Mouse (Mus musculus) cortical plate, adult 2 months (tissue): ENCODE measurements around the gene Omp. TPM values are rescaled to one million over a fixed set of nuclear protein-coding genes. Genes with fewer than 3 reads are reported as not detected.

Experiments used
- H3K27ac ChIP-seq: fragments of 200-500 bp; 2 replicates; pipeline ENCODE4 v1.5.1; 2012; ENCODE audit warnings: low read length, control low read depth, inconsistent platforms; ENCODE audit not compliant: insufficient read depth
- H3K4me1 ChIP-seq: fragments of 200-500 bp; 2 replicates; pipeline ENCODE4 v1.6.1; 2011; ENCODE audit warnings: low read length; ENCODE audit not compliant: control insufficient read depth, insufficient read depth
- H3K4me3 ChIP-seq: fragments of 200-500 bp; 2 replicates; pipeline ENCODE4 v1.5.1; 2011; ENCODE audit warnings: mild to moderate bottlenecking, low read length, control low read depth; ENCODE audit not compliant: insufficient read depth
- CTCF ChIP-seq: fragments of 200-500 bp; IDR thresholded peaks from 2 replicates; pipeline ENCODE4 v1.5.1; 2011; ENCODE audit warnings: mild to moderate bottlenecking, control low read depth, low read length; ENCODE audit not compliant: insufficient read depth; ENCODE audit errors: extremely low read depth
- POLR2A ChIP-seq: fragments of 200-500 bp; IDR thresholded peaks from 2 replicates; pipeline ENCODE4 v1.6.1; 2011; ENCODE audit warnings: mild to moderate bottlenecking, low read length, control low read depth; ENCODE audit not compliant: insufficient read depth; ENCODE audit errors: extremely low read depth
- polyA plus RNA-seq: library from polyadenylated mRNA; depleted of rRNA; stranded (reverse); fragments of >200 nt; gene quantifications from 2 replicates; pipeline ENCODE4 v1.2.3, GENCODE M21; 2012

Gene Omp
- polyA plus RNA-seq, 1 experiment, result 0.33 TPM

- no peaks in the 10 kb centered on the region for H3K4me1 ChIP-seq
- no peak overlapping the region for H3K4me3 ChIP-seq
- TF ChIP-seq CTCF, result no peak
- no peak for TF ChIP-seq POLR2A
- no peak overlapping the region for H3K27ac ChIP-seq
These were observed 23.6 kb downstream of the Omp start for GRCm38 (mm10) chr7:98121673-98122072.

GRCm38 (mm10) chr7:98121241-98121640 lies 24.1 kb downstream of the Omp start:
- H3K4me3 ChIP-seq, result no peak overlapping the region
- no peak for TF ChIP-seq POLR2A
- no peaks in the 10 kb centered on the region for H3K4me1 ChIP-seq
- H3K27ac ChIP-seq, result no peak overlapping the region

- Histone ChIP-seq H3K4me1 (no peaks in the 10 kb centered on the region), H3K27ac (no peak overlapping the region), H3K4me3 (0 out of 2 replicates have a peak overlapping the region, but pooled peaks have one; percentile 1)
- TF ChIP-seq CTCF, result peak; percentile 94
- TF ChIP-seq POLR2A, result no peak
These were observed 25.0 kb downstream of the Omp start for GRCm38 (mm10) chr7:98120325-98120724.

GRCm38 (mm10) chr7:98119961-98120232 lies 25.4 kb downstream of the Omp start:
- H3K4me3 ChIP-seq, result no peak overlapping the region

GRCm38 (mm10) chr7:98119179-98119960 lies 25.9 kb downstream of the Omp start, which contains the start of gene Myo7a:
Myo7a (minus strand) TSS chr7:98119524.
- TF ChIP-seq POLR2A (no peak), CTCF (no peak)
- no peak within 1 kb of the TSS for H3K27ac ChIP-seq
- H3K4me3 ChIP-seq, result 0 out of 2 replicates have a peak within 1 kb of the TSS, but pooled peaks have one; percentile 1
- H3K4me1 ChIP-seq, result no peaks in the 10 kb centered on the region

More at GRCm38 (mm10) chr7:98119961-98120232, 25.4 kb downstream of the Omp start:
- TF ChIP-seq CTCF, result no peak
- no peak for TF ChIP-seq POLR2A
- no peaks in the 10 kb centered on the region for H3K4me1 ChIP-seq
- no peak overlapping the region for H3K27ac ChIP-seq

- TF ChIP-seq POLR2A (no peak), CTCF (no peak)
- Histone ChIP-seq H3K27ac (no peak overlapping the region), H3K4me3 (no peak overlapping the region), H3K4me1 (no peaks in the 10 kb centered on the region)
These were observed 28.2 kb downstream of the Omp start for GRCm38 (mm10) chr7:98117012-98117660.

GRCm38 (mm10) chr7:98114656-98115055 lies 30.6 kb downstream of the Omp start:
- H3K4me1 ChIP-seq, result no peaks in the 10 kb centered on the region
- TF ChIP-seq POLR2A (no peak), CTCF (no peak)
- H3K27ac ChIP-seq, result no peak overlapping the region
- H3K4me3 ChIP-seq, result no peak overlapping the region

GRCm38 (mm10) chr7:98111233-98111632 lies 34.1 kb downstream of the Omp start:
- no peak overlapping the region for H3K27ac ChIP-seq
- TF ChIP-seq CTCF, result no peak
- TF ChIP-seq POLR2A, result no peak
- no peak overlapping the region for H3K4me3 ChIP-seq
- H3K4me1 ChIP-seq, result no peaks in the 10 kb centered on the region

GRCm38 (mm10) chr7:98109771-98110170 lies 35.5 kb downstream of the Omp start:
- H3K27ac ChIP-seq, result no peak overlapping the region
- H3K4me1 ChIP-seq, result no peaks in the 10 kb centered on the region
- TF ChIP-seq POLR2A (no peak), CTCF (no peak)
- H3K4me3 ChIP-seq, result no peak overlapping the region
